Mouse (Mus musculus): ENCODE results near the gene Arhgap1.

Gene Arhgap1

GRCm38 (mm10) chr2:91646733-91647132, 2.9 kb upstream of the Arhgap1 start:
- peak in 1 of 2 experiments; percentile 49 for DNase-seq (ENCODE audit: low spot score in 2 of 2)

DNA sequence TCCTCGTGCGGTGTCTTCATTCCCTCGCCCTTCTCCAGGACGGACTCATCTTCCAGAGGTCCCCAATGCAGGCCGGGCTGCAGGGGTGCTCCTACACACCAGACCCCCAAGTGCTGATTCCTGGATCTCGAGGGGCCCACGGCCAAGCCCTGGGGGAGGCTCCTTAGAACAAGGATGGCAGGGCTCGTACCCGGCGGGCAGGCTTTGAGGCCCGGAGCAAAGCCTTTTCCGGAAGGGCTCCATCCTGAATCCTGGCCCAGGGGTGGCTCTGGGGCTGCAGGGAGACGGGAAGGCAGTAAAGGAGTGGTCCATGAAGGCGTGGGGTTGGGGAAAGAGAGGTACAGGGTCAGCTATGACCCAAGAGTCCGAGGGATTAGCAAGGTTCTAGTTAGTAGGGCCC, 508 bp upstream of the Arhgap1 start:
- DNase-seq (ENCODE audit: low spot score in 2 of 2): no peak

DNA sequence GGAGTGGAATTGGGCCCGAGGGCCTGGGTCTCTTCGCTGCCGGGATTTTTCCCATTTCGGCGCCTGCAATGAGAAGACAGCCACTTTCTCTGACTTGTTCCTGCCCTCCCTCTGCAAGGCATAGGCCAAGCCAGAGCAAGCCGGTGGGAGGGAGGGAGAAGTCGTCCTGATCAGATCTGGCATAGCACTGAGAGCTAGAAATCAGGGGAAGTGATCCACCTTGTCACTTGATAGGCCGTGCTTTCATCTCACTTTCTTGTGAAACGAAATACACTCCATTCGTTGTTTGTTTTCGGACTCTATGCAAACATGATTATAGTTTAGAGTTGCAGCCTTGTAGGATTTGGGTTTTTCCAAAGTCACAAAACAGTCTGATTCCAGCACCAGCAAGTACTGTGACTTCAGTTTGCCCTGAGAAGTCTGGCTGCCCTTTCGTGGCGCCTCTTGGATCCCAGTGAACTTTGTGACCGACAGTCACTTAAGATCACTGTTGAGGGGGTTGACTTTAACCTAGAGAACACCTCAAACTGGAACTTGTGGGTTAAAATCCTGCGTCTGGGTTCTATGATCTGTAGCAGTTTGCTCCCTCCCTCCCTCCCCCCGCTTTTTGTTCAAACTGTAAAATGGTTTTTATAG, 818 bp downstream of the Arhgap1 start:
- DNase-seq (ENCODE audit: low spot score in 2 of 2): no peak

DNA sequence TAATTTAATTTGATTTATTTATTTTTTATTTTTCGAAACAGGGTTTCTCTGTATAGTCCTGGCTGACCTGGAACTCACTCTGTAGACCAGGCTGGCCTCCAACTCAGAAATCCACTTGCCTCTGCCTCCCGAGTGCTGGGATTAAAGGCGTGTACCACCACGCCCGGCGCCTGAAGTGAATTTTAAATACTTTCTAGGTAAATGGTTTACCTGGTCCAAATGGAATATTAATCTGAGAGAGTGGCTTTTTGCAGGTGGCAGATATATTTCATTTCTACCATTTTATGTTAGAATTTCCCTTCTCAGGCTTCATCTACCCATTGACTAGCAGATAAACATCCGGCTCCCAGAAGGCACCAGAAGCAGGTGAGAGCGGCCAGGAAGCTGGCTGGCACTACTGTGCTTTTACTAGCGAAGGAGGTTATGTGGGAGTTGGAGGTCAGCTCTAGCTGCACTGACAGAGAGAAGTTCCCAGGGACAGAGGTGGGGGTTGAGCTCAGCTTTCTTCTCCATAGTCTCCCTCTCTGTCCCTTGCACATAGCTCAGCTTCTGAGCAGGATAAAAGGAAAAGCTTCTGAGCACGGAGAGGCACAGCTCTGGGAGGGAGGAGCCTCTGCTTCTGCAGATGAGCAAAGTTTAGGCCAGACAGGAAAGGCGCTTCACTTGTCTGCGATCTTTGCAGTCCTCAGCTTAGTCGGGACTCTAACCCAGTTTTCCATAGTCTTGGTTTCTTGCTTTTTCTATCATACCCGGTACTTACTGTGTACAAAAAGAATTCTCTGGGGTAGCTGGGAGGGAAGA, 2.0 kb downstream of the Arhgap1 start:
- DNase-seq (ENCODE audit: low spot score in 2 of 2): no peak

GRCm38 (mm10) chr2:91652863-91653262, 3.2 kb downstream of the Arhgap1 start:
- no peak for DNase-seq (ENCODE audit: low spot score in 2 of 2)

- no peak for DNase-seq (ENCODE audit: low spot score in 2 of 2)
Observed at GRCm38 (mm10) chr2:91655388-91655787, 5.7 kb downstream of the Arhgap1 start.

- DNase-seq (ENCODE audit: low spot score in 2 of 2): no peak
Observed at GRCm38 (mm10) chr2:91655827-91656226, 6.2 kb downstream of the Arhgap1 start.

DNA sequence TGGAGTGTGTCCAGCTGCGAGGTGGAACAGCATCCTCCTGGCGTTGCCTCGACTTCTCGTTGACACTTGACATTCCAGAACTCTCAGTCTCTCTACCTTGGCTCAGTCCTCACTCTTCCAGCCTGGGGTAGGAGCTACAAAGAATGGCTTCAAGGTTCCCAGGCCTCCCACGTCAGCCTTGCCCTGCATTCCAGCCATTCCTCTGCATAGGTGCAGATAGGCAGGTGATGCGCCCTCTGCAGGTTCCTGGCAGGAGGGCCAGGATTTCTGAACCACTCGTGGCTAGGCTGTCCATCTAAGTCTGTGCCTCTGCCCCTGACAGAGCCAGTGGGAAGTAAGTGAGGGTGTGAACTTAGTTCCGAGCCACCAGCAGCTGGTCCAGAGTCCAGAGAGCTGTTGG, 7.1 kb downstream of the Arhgap1 start:
- DNase-seq (ENCODE audit: low spot score in 2 of 2): no peak

DNA sequence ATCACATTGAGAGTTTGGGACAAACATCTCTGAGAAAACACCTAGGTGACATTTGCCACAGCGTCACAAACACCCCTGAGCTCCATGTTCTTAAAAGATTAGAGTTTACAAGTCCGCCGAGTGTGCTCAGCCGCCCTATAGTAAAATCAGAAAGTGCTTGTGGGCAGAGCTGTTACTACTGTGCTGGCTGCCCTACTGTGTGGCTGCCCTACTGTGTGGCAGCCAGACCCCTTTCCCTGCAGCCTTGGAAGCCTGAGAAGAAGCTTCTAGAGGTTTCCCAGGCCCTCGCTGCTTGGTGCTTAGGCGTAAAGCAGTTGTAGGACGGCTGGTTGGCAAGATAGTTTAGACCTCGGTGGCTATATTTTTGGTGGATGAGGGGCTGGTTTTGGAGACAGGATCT, 10.0 kb downstream of the Arhgap1 start:
- DNase-seq (ENCODE audit: low spot score in 2 of 2): no peak

DNA sequence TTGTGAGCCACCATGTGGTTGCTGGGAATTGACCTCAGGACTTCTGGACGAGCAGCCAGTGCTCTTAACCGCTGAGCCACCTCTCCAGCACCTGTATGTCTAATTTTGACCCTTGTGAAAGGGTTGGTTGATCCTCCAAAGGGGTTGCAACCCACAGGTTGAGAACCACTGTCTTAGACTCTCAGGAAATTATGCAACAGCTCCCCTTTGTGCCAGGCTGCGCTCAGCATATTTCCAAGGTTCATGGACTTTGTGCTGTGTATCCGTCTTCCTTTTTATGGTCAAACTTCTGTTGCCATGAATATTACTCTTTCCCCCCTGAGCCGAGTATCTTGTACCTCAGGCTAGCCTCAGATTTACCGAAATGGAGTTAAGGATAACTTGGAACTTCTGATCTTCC, 11.3 kb downstream of the Arhgap1 start:
- no peak for DNase-seq (ENCODE audit: low spot score in 2 of 2)

GRCm38 (mm10) chr2:91664780-91665179, 15.1 kb downstream of the Arhgap1 start:
- no peak for DNase-seq (ENCODE audit: low spot score in 2 of 2)

- no peak for DNase-seq (ENCODE audit: low spot score in 2 of 2)
Observed at GRCm38 (mm10) chr2:91666386-91666910, 16.8 kb downstream of the Arhgap1 start.

DNA sequence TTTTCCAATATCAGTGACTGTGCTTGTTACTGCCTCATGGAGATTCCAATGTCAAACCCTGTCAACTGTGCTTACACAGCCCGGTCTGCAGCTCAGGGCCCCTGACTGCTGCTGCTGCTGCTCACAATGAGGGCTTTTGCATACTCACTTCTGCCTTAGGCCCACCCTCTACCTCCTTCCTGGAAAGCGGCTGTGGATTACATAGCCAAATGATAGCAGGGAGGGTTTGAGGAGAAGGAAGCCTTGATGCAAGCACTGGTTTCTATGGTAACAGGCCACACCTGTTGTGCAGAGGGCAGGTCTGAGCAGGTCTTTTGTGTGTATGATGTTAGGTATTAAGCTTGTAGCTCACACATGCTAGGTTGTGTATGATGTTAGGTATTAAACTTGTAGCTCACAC, 18.1 kb downstream of the Arhgap1 start:
- DNase-seq (ENCODE audit: low spot score in 2 of 2): no peak

DNA sequence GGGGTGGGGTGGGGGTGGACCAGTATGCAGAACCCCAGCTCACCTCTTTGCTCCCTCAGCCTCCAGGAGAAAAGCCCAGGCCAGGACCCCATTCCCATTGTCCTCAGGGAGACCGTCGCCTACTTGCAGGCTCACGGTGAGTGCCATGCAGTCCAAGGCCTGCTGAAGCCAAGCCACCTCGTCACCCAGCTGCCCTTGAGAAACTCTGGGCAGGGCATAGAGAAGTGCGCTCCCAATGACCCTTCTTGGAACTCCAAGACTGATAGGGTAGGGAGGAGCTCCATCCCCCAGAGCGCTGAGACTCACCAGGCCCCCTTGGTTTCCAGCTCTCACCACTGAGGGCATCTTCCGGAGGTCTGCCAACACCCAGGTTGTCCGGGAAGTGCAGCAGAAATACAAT, 19.7 kb downstream of the Arhgap1 start:
- DNase-seq (ENCODE audit: low spot score in 2 of 2): no peak

- DNase-seq (ENCODE audit: low spot score in 2 of 2): no peak
Observed at GRCm38 (mm10) chr2:91670038-91670437, 20.4 kb downstream of the Arhgap1 start.

DNA sequence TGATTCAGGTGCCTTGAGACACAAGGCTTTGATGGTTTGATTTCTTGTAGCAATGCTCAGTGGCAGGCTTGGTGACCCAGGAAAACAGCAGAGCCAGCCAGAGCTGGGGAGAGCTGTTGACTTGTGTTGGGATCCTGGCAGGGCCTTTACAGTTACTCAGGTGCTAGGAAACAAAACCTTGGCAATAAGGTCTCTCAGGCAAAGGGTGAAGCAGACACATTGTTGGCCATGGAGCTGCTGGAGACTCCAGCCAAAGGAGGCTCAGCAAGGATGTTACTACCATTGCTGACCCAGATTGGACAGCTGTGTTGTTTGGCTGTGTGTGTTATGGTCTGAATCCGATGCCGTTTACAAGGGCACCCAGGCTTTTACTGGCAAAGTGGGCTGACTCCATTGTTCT, 23.9 kb downstream of the Arhgap1 start:
- no peak for DNase-seq (ENCODE audit: low spot score in 2 of 2)

DNA sequence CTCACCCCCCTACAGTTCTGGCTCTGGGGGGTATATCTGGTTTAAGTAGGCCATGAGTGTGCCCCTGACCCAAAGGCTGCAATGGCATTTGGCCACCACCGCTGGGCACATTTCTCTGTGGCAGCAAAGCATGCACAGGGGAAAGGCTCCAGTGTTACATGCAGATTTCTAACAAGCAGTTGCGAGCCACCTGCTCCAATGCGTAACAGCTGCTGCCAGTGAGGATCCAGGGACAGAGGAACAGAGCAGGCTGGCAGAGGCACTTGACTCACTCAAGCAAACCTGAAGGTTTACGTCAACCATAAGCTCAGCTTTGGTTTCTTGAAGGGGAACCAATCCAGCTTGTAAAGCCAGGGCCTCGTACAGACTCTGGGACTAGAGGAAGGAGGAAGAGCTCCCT, 25.2 kb downstream of the Arhgap1 start:
- DNase-seq (ENCODE audit: low spot score in 2 of 2): no peak

DNA sequence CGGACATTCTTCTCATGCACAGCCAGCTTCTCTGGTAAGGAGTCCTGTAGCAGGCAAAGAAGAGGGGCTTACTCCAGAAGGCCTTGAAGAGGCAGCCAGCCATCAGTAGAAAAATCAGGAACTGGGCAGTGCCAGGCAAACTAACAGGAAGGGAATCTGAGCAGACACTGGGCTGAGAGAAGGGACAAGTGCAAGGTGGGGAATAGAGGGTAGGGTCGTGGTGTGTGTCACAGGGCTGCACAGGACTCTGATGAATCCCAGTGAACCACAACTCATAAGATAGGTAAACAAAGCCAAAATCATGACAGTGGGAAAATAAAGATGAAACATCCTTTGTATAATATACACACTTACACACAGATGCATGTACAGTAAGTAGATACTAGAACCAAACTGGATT, 26.8 kb downstream of the Arhgap1 start:
- no peak for DNase-seq (ENCODE audit: low spot score in 2 of 2)

- no peak for DNase-seq (ENCODE audit: low spot score in 2 of 2)
Observed at GRCm38 (mm10) chr2:91676961-91677360, 27.3 kb downstream of the Arhgap1 start.

DNA sequence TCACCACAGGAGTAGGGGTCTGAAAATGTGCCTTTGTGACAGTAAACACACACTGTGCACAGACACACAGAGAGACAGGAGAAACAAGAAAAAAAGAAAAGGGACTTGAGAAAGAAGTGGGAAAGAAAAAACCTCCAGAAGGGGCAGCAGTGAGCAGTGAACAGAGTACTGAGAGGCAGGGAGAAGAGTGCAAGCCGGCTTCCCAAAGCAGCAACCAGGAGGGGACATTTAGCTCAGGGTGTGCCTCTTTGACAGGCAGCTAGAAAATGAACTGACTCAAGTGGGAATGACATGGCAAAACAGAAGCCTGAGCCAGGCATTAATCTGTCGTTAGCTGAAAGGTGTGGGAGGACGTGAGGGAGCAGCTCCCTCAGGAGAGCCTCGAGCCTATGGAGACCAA, 33.2 kb downstream of the Arhgap1 start:
- peak in 1 of 2 experiments; percentile 60 for DNase-seq (ENCODE audit: low spot score in 2 of 2)

GRCm38 (mm10) chr2:91683919-91684318, 34.3 kb downstream of the Arhgap1 start:
- DNase-seq (ENCODE audit: low spot score in 2 of 2): no peak

GRCm38 (mm10) chr2:91689452-91689851, 39.8 kb downstream of the Arhgap1 start:
- DNase-seq (ENCODE audit: low spot score in 2 of 2): no peak
